Mouse (Mus musculus): ENCODE measurements around the gene Ppp1r14a.

GRCm38 (mm10) chr7:29284523-29284922 is 4.6 kb upstream of the Ppp1r14a start:
- TF ChIP-seq CTCF (IDR thresholded peaks at IDR 0.05): no peak
- TF ChIP-seq EP300 (IDR thresholded peaks at IDR 0.05): no peak

All from lung, postnatal 0 days (tissue).